Comparison of ENCODE assay signal across 28 mouse cellular contexts in genomic region chr3:118047016-118047415, GRCm38 (mm10).
DNase-seq lines count a peak whose midpoint lies in the region; ATAC-seq lines count a peak whose summit lies in the region.
"Had no signal": no experiment of that assay in that cellular context is flagged by ENCODE, and none has a peak within 500 bp of the region (broad histone marks: within the 10 kb centered on the region; RNA-seq: fewer than 3 reads in every experiment).

No protein-coding gene starts in this region.

- ATAC-seq in forebrain, embryonic 14.5 days = no peak
- no peak for ATAC-seq in forebrain, embryonic 13.5 days
- ATAC-seq in neural tube, embryonic 12.5 days (ENCODE audit: low FRiP score, low read depth) = peak; percentile 27; the same call in 1 of the 2 replicates
- ATAC-seq: activated CD4-positive, CD25-positive, alpha-beta regulatory T cell, adult 4 months; CD4-positive, CD25-positive, alpha-beta regulatory T cell, adult 4 months; forebrain, embryonic 16.5 days; hindbrain, embryonic 16.5 days; inflammation-experienced regulatory T-cells, adult 6 months had no signal

- H3K9ac ChIP-seq in forebrain, embryonic 14.5 days (ENCODE audit: low read length) = no peak overlapping the region
- no peak overlapping the region for H3K9ac ChIP-seq in forebrain, embryonic 13.5 days
- no peak overlapping the region for H3K9ac ChIP-seq in neural tube, embryonic 12.5 days
- H3K9ac ChIP-seq: embryonic facial prominence, embryonic 15.5 days; hindbrain, embryonic 12.5 days had no signal

- H3K4me3 ChIP-seq in forebrain, embryonic 14.5 days (ENCODE audit: low read depth, low read length) = no peak overlapping the region
- H3K4me3 ChIP-seq in forebrain, embryonic 13.5 days = no peak overlapping the region
- H3K4me3 ChIP-seq in neural tube, embryonic 12.5 days = no peak overlapping the region
- H3K4me3 ChIP-seq: embryonic facial prominence, embryonic 15.5 days; erythroblast, embryonic 14.5 days; forebrain, embryonic 10.5 days; heart, embryonic 10.5 days; hindbrain, embryonic 12.5 days had no signal

- H3K4me1 ChIP-seq in forebrain, embryonic 14.5 days (ENCODE audit: control insufficient read depth, insufficient read depth, low read length) = 0 out of 2 replicates have a peak, but pooled peaks cover 2% of the 10 kb centered on the region
- 0 out of 2 replicates have a peak, but pooled peaks cover 4% of the 10 kb centered on the region for H3K4me1 ChIP-seq in forebrain, embryonic 13.5 days
- H3K4me1 ChIP-seq in neural tube, embryonic 12.5 days = no peaks in the 10 kb centered on the region
- H3K4me1 ChIP-seq: embryonic facial prominence, embryonic 15.5 days; forebrain, embryonic 10.5 days; heart, embryonic 10.5 days; hindbrain, embryonic 12.5 days had no signal

- 69% methylated on average over 11 of the region's 11 CpGs for WGBS in forebrain, embryonic 14.5 days
- 77% methylated on average over 11 of the region's 11 CpGs for WGBS in forebrain, embryonic 13.5 days
- WGBS in neural tube, embryonic 12.5 days = 74% methylated on average over 11 of the region's 11 CpGs

- H3K27me3 ChIP-seq in forebrain, embryonic 14.5 days (replicated peaks; ENCODE audit: control insufficient read depth, insufficient read depth, low read length) = no peaks in the 10 kb centered on the region
- H3K27me3 ChIP-seq in forebrain, embryonic 13.5 days = no peaks in the 10 kb centered on the region
- no peaks in the 10 kb centered on the region for H3K27me3 ChIP-seq in neural tube, embryonic 12.5 days (replicated peaks)
- H3K27me3 ChIP-seq: embryonic facial prominence, embryonic 15.5 days; hindbrain, embryonic 12.5 days had no signal

- H3K4me2 ChIP-seq in forebrain, embryonic 14.5 days (ENCODE audit: low read length) = no peak overlapping the region
- H3K4me2 ChIP-seq in forebrain, embryonic 13.5 days = no peak overlapping the region
- no peak overlapping the region for H3K4me2 ChIP-seq in neural tube, embryonic 12.5 days (replicated peaks)
- H3K4me2 ChIP-seq: embryonic facial prominence, embryonic 15.5 days; hindbrain, embryonic 12.5 days had no signal

- DNase-seq in forebrain, embryonic 14.5 days (ENCODE audit: low spot score) = peak; percentile 4
- DNase-seq in neural tube, embryonic 10.5 days (ENCODE audit: extremely low spot score, low spot score) = no peak
- peak; percentile 53 for DNase-seq in brain, adult 2 months (ENCODE audit: low read depth, low spot score)
- DNase-seq in urinary bladder, postnatal 14 days (ENCODE audit: low spot score) = no peak
- DNase-seq in spleen, adult 12 weeks (ENCODE audit: low spot score) = no peak
- DNase-seq: adrenal gland, postnatal 25 days; B cell, adult 2 months; cerebellum, adult 11 months; cerebellum, adult 8-10 months; cerebellum, postnatal 14 days; embryo, embryonic 11 days; gastrocnemius, postnatal 10 days; heart, adult 18-20 months; heart, postnatal 10 days; heart, postnatal 4 days had no signal

- no peak overlapping the region for H3K27ac ChIP-seq in forebrain, embryonic 14.5 days (ENCODE audit: low read depth, low read length)
- no peak overlapping the region for H3K27ac ChIP-seq in forebrain, embryonic 13.5 days
- no peak overlapping the region for H3K27ac ChIP-seq in neural tube, embryonic 12.5 days
- H3K27ac ChIP-seq: embryonic facial prominence, embryonic 15.5 days; forebrain, embryonic 10.5 days; heart, embryonic 10.5 days; hindbrain, embryonic 12.5 days had no signal

- no peaks in the 10 kb centered on the region for H3K36me3 ChIP-seq in forebrain, embryonic 14.5 days (ENCODE audit: control insufficient read depth, insufficient read depth, low read length)
- no peaks in the 10 kb centered on the region for H3K36me3 ChIP-seq in forebrain, embryonic 13.5 days (ENCODE audit: poor library complexity, severe bottlenecking)
- no peaks in the 10 kb centered on the region for H3K36me3 ChIP-seq in neural tube, embryonic 12.5 days
- H3K36me3 ChIP-seq: embryonic facial prominence, embryonic 15.5 days; forebrain, embryonic 10.5 days; G1E; heart, embryonic 10.5 days; hindbrain, embryonic 12.5 days had no signal

- H3K9me3 ChIP-seq in forebrain, embryonic 14.5 days (replicated peaks; ENCODE audit: control insufficient read depth, low read length) = no peaks in the 10 kb centered on the region
- H3K9me3 ChIP-seq in forebrain, embryonic 13.5 days (replicated peaks) = no peaks in the 10 kb centered on the region
- H3K9me3 ChIP-seq in neural tube, embryonic 12.5 days = no peaks in the 10 kb centered on the region
- H3K9me3 ChIP-seq: embryonic facial prominence, embryonic 15.5 days; forebrain, embryonic 10.5 days; heart, embryonic 10.5 days; hindbrain, embryonic 12.5 days had no signal

Comparison
In these comparisons a context has a peak if more than half of its experiments do, and no peak if none do; other contexts are left out.
1. DNase-seq: peak in forebrain, embryonic 14.5 days (single experiment) and brain, adult 2 months (single experiment); none in neural tube, embryonic 10.5 days (single experiment), urinary bladder, postnatal 14 days (single experiment) and spleen, adult 12 weeks (single experiment).